Mouse (Mus musculus): ENCODE measurements around the gene Rasa3.
A peak's percentile ranks its signal among the peaks of the same experiment; 100 is the strongest.

Gene Rasa3

DNA sequence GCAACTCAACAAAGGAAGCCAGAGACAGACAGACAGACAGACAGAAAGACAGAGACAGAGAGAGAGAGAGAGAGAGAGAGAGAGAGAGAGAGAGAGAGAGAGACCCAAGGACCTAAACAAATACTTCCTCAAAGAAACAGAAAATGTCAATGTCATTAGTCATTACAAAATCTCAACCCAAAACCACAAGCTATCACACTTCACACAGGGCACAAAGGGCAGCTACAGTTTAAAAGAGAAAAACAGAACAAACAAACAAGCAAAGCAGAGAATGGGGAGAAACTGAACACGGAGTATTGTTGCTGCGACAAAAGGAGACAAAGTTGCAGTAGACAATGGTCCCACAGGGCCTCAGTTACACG lies 28.3 kb downstream of the Rasa3 start:
- no peak for DNase-seq (ENCODE audit: low spot score)

DNA sequence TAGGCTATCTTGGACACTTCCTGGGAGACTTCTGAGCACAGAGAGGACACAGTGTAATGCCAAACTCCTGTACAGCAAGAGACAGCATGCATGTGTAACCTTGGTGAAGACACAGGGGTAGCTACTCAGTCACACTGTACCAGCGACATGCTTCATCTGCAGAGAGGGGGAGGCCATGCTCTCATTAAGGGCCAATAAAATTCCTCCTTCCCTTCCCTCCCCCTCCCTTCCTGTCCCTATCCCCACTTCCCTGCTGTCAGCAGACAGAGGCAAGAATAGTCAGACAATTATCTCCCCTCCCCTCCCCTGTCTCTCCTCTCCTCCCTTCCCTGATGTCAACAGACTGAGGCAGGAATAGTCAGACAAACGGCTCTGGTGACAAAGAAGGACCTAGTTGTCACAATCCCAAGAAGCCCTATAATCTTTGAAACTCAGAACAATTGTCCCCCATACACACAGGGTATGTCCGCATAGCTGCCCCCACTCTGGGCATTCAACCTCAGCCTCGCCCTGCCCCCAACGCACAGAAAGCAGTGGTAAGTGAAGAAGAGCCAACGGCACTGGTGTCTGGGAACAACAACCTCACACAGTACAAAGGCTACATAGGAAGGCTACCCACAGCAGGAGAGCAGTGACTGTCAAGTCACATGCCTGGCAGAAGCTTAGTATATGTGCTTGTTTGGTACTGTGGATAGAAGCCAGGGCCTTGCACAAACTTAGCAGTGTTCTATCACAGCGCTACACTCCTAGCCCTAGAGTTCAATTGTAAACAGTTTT lies 28.8 kb downstream of the Rasa3 start:
- no peak for DNase-seq (ENCODE audit: low spot score)

DNA sequence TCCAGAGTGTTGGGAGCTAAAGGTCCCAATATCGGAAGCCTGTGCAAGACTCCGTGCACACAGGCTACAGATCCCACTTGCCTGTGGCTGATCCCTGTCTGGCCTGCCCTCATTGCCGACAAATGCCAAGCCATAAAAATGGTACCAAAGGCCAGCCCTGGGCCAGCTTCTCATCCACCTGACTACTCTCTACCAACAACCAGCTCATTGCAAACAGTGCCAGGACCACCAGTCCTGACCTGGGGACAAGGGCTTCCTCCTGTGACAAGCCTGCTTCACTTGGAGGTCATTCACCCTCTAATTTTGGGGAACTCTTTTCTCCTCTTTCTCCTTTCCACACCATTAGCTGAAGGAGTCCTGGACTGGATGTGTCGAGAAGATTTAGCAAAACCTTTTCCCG lies 29.8 kb downstream of the Rasa3 start:
- DNase-seq (ENCODE audit: low spot score), result no peak

DNA sequence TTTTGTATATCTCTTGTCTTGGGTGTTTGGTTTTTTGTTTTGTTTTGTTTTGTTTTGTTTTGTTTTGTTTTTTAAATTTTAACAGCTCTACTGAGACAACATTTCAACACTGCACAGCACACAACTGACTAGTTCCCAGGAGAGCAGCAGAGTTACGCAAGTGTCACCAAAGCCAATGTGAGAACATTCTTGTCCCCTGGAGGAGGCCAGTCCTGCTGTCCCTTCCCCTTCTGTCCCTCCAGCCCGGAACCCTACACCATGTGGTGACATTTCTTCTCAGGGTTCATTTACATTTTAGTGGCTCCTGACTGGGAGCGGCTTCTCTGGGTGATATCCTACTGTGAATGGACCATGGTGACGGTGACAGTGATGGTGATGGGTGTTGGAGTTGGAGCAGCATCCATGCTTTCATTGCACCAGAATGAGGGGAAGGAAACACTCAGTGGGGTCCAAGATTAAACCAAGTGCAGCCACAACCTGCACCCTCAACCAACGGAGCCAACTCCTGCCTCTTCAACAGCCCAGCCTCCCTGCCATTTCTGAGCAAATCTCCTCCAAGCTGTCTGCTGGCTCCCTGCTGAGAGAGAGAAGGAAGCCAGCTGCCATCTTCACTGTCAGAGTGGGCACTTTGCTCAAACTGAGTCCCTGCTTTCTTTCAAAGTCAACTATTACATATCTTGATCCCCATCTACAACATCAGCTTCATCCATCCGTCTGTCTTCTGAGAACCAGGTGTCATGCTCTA lies 32.3 kb downstream of the Rasa3 start:
- no peak for DNase-seq (ENCODE audit: low spot score)

DNA sequence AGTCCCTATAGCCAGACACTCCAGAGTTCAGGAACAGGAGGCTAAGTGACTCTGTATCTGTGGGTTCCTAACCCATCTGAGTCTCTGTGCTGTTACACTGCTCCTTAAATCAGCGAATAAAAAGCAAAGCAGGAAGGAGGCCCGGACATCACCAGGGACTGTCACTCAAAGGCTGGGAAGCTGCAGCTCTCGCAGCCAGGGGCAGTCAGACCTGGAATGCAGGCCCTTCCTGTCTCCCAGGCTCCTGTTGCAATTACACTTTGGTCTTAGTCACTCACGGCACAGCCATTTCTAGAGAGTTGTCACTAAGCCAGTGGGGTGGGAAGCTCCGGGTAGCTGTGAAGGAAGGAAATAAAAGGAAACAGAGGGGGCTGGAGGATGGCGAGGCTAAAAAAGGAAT lies 33.2 kb downstream of the Rasa3 start:
- peak; percentile 46 for DNase-seq (ENCODE audit: low spot score)

DNA sequence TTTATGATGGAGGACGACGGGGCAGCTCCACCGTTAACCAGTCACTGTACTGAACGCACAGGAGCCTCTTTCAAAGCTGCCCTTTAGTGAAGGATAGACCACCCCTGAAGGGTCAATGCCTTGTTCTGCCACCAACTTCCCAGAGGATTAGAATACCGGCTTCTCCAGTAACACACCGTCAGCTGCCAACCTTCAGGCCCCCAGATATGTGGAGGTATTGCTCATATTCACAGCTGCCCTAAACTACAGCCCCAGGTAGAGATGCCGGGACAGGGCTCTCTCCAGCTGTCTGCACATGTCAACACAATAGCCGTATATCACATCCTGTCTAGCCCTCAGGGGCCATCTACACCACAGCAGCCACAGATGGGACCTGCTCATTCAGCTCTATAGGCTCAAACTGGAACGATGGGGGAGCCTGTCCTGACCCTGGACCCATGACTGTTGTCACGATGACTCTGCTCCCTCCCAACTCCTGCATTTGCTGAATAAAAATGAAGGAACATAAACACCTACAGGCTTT lies 34.7 kb downstream of the Rasa3 start:
- no peak for DNase-seq (ENCODE audit: low spot score)

DNA sequence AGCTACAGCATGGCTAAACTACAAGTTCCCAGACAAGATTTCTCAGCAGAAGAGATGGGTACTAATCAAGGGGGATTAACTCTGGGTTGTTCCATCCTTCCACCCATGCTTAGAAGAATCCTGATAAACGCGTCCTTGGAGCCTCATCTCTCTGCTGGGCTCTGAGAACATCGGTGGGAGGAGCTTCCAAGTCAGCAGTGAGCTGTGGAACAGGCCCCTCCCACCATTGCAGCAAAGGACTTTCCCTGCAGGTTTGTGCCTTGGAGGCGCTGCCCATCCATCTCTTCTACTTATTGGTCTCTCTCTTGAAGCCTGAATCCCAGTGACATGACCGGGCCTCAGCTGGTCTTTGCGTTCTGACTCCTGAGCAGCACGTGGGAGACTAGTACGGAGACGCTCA lies 36.2 kb downstream of the Rasa3 start:
- DNase-seq (ENCODE audit: low spot score), result no peak

DNA sequence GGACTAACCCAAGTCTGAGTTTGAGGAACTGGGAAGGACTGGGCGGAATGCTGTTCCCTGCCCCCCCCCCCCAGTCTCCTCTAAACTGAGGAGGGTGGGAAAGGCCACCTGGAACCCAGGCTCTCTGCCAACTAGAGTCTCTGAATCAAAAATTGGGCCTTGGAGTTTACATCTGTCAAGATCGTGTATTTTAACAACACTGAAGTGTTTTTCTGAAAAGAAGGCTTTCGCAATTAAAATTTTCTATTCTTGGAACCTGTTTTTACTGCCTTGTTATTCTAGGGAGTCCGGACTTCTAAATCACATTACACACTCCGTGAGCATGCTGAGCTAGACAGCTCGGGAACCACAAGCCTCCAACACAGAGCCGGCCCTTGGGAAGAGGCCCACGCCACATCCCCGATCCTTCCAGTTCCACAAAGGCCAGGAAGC lies 36.9 kb downstream of the Rasa3 start:
- DNase-seq (ENCODE audit: low spot score), result no peak

DNA sequence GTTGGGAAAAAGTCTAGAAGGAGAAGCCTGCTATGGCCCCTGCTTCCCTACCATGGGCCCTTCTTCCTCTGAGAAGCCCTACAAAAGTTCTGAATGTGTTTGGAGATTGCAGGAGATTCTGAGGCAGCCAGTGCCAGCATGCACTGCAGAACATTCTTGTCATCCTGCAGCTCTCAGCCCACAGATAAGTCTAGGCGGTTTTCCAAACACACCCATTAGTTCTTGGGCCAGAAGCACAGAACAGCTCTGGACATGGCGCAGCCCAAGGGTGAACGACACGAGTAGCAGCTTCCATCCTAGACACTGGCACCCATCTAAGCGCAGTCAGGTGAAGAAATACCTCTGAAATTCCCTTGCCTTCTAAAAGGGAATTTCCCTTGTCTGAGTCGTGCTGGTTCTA lies 44.3 kb downstream of the Rasa3 start:
- no peak for DNase-seq (ENCODE audit: low spot score)

DNA sequence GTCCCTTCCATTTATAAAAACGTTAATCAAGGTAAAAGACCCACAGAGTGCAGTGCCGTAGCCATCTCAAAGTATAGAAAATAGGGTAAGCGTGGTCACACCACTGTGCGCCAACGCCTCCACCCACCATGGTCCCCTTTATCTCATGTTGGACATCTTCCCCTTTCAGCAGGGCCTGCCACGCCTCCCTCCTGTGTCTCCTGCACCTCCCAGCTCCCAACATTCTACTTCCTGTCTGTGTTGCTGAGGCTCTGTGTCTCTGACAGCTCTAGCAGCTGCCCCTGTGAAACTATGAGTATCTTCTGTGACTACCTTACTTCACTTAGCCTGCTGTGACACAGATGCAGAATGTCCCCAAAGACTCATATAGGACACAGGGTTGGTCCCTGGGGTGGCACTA lies 45.1 kb downstream of the Rasa3 start:
- DNase-seq (ENCODE audit: low spot score), result no peak

DNA sequence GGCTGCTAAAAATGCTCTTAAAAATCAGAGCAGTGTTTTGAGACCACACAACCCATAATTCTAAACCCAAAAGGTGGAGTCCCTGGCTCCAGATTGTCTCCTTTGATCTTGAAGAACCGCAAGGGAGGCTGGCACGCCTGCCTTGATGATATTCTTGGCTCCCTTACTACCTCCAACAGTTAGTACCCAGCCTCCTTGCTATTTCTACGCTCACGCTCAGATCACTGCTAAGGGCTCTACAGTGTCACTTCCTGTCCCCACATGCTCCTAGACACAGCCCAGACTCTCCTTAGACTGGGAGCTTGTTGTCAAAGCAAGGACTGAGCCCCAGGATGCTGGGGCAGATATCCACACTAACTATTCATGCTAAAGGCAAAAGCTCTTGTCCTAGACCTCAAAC lies 46.6 kb downstream of the Rasa3 start:
- no peak for DNase-seq (ENCODE audit: low spot score)

DNA sequence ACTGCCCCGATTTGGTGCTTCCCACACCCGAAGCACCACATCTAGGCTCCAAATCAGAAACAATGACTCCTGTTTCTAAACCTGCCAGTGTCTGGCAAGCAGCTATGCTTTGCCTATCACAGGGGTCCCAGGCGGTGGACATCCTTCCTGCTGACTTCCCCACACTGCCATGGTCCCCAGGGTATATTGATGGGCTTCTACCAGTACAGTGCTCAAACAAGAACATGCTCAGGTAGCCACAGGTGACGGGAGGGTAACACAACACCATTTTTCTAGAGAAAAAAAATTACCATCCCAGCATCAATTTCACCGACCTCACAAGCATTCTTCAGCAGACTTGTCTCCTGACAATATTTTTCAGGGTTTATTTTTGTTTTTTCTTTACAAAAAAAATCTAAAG lies 47.2 kb downstream of the Rasa3 start:
- DNase-seq (ENCODE audit: low spot score), result no peak

DNA sequence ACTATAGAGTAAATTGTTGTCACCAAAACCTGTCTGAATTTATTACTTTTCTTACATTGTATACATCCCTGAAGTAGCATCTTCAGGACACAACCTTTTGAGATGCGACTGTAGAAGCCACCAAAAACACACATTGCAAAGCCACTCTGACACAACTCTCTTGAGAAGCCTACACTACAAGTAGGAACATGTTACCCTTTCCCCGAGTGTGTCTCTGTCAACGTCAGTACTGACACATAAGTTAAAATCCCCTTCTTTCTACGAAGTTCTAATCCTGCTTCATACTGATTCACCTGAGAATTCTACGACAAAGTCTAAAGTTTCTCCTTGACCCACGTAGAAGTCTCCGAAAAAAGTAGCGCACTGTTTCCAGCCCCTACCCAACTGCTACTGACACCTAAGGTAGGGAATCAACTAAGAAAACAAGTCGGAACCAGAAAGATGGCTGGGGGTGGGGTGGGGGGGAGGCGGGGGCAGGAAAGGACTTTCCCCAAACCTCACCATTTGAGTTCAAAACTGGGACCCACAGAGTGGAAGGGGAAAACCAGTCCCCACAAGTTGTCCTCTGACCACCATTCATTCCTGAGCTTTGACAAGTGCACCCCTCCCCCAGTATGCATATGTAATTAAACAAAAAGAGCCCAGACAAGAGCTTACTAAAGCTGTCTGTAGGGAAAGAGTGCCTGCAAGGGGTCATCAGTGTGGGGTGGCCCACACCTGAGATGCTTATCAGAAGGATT lies 47.9 kb downstream of the Rasa3 start:
- no peak for DNase-seq (ENCODE audit: low spot score)

DNA sequence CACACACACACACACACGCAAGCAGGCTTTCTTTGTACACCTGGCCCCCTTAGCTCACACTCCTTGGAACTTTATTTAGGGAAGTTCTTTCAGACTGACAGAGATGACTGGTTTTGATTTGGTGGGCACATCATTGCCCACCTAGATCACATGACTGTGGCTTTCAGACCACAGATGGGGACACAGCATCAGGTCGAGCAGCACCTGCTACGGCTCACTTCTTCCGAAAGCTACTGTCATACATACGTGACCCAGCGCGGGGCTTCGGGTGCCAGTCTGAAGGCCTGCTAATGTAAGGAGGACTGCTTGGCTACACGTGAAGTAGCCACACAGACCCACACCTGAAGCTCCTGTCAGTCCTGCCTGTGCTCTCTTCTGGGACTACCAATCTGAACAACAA lies 49.3 kb downstream of the Rasa3 start:
- DNase-seq (ENCODE audit: low spot score), result no peak

DNA sequence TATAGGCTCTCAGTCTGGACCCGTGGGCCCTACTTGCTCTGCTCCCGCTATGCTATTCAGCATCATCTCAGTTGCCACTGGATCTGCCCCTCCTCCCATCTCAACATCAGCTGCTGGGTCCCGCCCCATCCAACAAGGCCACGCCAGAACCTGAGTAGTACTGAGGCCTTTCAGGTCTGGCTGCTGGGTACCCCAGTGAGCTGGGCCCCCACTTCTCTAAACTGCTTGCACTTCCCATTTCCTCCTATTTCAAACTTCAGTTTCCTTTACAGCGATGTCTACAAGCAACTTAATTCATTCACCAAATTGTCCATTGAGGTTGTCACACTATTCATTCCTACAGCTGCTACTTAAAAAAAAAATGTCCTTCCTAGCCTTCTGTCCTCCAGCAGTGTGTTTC lies 49.8 kb downstream of the Rasa3 start:
- no peak for DNase-seq (ENCODE audit: low spot score)

DNA sequence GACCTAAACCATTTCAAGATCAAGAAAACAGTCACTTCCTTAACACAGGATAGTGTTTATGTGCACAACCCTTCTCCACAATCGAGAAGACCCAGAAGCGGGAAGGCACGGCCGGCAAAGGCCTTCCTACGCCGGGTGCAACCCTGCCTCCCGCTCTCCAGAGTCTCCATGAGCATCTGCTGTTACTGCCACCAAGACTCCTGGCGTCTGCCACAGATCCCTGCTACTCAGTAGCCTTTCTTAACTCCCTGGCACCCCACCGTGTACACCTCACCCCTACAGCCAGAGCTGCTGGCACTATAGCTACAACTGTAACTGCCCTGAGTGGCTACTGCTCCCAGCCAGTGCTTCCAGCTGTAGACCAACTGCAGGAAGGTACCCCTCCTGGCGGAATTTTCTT lies 51.3 kb downstream of the Rasa3 start:
- no peak for DNase-seq (ENCODE audit: low spot score)

DNA sequence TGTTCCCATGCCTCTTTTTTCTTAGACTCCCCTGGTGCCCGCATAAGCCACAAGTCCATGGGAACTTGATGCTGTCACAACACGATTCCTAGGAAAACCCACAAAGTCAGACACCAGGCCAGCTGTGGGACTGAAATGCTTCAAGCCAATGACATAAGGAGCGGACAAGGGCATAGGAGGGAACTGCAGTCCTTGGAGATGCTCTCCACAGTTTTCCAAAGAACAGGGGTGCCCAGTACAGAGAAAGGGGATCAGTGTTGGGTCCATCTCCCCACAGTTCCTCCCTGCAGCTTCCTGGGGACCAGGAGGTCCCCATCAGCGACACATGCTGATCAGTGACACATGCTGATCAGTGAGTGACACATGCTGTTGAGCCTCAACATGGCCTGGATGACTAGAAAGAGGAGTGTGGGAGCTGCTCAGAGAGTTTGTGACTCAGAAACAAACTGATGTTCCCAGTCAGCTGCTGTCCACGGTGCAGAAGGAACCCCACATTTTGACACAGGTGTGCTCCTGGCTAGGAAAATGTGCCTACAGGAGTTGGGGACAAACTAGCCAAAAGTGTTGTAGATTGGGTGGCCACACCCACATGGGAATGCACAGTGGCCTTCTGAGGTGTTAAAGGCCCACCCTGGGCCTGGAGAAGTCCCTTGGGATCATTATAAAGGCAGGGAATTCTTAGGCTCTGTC lies 52.0 kb downstream of the Rasa3 start:
- no peak for DNase-seq (ENCODE audit: low spot score)

DNA sequence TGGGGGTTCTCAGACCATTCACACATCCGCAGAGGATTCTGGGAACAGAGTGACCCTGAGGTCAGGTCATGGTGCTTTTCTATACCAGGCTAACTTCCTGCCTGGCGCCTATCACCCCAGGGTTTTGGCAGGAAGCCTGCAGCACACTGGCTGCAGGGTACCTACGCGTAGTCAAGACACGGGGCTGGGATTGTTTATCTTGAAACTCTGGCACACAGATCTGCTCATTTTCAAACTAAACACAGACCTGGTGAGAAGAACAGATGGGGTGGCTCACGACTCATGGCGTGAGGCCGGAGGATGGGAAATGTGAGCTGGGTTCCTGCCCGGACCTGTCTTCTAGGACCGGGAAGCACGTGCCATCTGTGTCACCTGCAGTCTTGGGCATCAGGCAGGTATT lies 52.5 kb downstream of the Rasa3 start:
- DNase-seq (ENCODE audit: low spot score), result peak; percentile 77

DNA sequence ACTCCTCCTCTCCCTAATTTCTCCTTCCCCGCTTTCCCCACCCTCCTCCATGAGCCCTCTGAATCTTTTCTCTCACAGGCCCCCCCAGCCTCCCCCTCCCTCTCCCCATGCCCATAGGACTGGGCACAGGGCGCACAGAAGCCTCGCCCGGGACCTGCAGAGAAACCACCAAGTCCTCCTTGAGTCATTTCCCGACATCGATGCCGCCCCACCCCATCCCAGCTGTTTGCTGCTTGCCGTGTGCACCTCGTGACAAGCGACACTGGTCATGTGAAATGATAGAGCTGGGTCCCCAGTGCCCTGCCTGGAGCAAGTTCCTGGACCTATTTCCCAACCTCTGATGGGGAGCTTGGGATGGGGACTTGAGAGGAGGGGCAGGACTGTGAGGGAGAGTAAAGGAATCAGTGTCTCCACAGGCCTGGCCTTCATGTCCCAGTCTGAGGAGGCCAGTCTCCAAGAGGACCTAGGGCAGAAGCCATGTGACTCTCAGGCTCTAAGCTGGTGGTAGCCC lies 53.4 kb downstream of the Rasa3 start:
- DNase-seq (ENCODE audit: low spot score), result peak; percentile 68

DNA sequence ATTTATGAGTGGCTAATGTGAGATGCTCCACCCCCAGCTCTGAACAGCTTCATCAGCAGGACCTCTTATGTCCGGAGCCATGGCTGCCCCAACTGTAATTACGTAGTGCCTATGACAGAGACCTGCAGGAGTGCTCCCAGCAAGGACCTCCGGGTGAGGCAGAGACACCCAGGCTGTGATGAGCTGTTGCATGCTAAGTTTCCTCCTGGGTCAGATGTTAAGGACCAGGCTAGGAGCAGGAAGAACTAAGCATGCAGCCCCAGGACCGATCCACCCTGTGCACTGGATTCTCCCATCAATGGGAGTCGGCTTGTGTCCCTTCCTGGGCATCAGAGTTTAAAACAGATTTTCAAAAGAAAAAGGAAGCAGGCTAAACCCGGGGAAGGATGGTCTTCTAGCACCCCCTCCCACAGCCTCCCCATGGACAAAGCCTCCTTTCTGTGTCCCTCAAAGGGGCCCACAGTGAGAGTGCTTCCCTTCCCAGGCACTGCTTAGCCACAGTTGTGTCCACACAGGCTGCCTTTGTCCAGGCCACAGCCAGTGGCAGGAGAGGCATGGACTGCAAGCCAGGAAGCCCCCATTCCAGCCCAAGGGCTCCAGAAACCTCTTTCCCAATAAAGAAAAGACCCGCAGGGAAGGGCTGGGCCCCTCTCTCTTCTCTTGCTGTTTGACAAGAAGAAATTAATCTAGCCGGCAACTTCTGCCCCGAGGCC lies 54.2 kb downstream of the Rasa3 start:
- peak; percentile 17 for DNase-seq (ENCODE audit: low spot score)

DNA sequence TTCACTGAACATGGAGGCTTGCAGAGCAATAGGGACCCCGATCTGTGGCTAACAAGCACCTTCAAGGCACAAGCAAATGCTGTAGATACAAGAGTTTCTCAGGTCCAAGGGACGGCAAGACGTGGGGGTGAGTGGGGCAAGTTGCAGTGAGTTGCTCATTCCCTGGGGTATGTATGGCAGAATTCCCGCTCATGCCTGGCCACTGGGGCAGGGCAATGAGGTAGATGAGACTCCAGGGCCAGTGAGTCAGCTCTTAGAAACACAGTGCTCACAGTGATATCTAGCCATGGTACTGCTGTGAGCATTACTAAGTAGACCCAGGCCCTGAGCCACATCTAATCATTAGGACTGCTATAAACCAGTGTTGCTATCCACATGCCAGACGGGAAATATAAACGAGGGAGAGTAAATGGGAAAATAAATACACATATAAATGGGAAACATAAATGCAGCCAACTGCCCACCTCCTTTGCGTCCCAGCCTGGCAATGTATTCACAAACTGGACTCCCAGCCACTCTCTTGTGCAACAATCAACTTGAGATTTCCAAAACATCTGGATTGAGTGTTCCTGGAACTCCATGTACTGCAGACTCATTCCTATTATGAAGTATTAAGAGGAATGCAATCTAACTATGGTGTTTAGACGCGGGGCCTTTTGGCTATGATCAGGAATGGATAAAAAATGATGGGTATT lies 57.0 kb downstream of the Rasa3 start:
- DNase-seq (ENCODE audit: low spot score), result no peak
